Mouse (Mus musculus) layer of hippocampus, postnatal 25 days (tissue): Measurements from ENCODE around the gene Gm10447. TPM values are rescaled to one million over a fixed set of nuclear protein-coding genes. Genes with fewer than 3 reads are reported as not detected.
"Not testable (repeated sequence)": the region's sequence is repeated elsewhere in the genome, so short reads cannot be mapped to it uniquely, and the experiment has no call there.

ENCODE experiments used
- DNase-seq, 2 experiments: peaks; one replicate each; pipeline ENCODE4 v3.0.0; 2022; ENCODE audit warnings: mixed read lengths in 2 of 2, low spot score in 1 of 2; ENCODE audit errors: extremely low spot score in 1 of 2
- total RNA-seq, 2 experiments: library from RNA; stranded (reverse); gene quantifications; 2 replicates each; pipeline ENCODE4 v1.2.3; 2021

The Gm10447 gene
- total RNA-seq, 2 experiments from 2014 or later, result 0.12 to 0.26 TPM

DNA sequence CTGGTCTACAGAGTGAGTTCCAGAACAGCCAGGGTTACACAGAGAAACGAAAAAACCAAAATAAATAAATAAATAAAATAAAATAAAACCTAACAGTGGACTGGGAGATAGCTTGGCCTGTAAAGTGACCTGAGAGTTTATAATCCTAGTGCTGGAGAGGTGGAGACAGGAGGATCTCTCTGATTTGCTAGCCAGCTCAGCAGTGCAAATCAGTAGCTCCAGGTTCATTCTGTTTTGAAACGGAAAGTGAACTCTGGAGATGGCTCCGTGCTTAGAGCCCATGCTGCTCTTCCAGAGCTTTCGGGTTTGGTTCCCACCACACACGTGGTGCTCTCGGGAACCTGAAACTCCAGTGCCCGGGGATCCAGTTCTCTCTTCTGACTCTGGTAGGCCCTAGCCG is 8.9 kb downstream of the Gm10447 start:
- DNase-seq, result no peak

DNA sequence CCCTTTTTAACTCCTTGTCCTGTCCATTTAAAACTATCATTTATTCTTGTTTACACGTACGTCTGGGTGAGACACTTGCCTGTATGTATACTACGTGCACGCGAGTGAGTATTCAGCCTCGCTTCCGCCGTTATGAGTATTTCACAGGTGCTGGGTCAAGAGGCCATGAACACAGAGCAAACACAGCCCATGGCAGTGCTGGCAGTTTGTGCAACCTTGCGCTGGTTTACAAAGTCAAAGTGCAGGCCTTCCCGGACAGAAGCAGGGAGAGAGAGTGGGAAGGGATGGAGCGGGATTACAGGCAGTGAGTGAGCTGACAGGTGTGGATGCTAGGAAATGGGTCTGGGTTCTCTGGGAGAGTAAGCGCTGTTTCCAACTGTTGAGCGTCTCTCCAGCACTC is 10.7 kb downstream of the Gm10447 start:
- no peak for DNase-seq

DNA sequence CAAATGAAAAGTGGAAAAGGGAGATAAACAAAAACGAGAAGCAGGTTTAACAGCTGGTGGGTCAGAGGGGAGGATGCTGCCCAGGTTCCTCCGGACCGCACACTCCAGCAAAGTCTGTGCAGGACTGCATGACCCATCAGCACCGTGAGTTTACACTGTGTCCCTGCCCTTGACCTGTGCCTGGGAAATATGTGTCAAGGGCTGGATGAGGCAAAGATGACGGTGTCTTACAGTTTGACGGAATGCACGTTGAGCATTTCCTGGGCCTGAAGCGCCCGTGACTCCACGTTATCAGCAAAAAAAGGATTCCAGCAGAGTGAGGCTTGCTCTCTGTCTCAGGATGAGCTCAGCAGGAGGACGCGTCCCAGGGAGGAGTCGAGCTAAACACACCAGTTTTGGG is 11.3 kb downstream of the Gm10447 start:
- no peak for DNase-seq

DNA sequence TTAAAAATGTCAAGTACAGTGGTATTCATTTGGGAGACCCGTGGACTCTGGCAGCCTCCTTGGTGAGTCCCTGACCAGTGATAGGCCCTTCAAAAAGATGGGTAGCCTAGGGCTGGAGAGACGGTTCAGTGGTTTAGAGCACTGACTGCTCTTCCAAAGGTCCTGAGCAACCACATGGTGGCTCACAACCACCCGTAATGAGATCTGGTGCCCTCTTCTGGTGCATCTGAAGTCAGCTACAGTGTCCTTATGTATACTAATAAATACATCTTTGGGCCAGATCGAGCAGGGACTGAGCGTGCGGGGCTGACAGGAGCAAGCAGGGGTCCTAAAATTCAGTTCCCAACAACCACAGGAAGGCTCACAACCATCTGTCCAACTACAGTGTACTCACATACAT is 13.0 kb downstream of the Gm10447 start:
- no peak for DNase-seq

DNA sequence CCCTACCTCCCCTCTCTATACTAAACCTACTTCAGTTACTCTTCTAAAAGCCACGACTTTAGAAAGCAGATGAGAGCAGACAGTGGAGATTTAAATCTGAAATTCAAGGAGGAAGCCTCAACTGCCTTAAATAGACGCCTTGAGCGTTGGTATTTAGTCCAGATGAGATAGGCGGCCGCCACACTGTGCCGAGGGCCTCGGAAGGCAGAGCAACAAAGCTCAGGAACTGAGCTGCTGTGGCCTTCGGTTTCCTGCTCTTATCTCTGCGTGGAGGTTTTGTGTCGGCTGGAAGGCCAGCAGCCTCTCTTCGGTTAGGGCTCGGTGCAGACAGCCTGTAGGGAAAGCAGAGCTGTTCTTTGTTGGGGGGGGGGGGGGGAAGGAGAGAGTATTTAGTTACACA is 15.0 kb downstream of the Gm10447 start:
- no peak for DNase-seq

DNA sequence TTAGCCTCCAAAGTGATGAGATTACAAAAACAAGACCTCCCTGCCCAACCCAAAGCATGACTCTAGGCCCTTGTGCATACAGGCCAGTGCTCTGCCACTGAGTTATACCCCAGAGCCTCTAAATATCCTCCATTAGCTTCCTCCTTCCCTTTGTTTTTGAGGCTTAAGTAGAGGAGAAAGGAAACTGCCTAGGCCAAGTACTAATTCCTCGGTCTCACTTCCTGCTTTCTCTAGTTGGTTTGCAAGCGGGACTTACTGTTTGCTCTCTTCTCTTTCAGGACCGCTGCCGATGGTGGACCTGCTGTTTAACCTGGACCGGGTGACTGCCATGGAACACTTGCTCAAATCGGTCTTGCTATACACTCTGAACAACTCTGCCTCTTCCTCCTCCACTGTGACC is 20.6 kb downstream of the Gm10447 start:
- DNase-seq, result no peak

DNA sequence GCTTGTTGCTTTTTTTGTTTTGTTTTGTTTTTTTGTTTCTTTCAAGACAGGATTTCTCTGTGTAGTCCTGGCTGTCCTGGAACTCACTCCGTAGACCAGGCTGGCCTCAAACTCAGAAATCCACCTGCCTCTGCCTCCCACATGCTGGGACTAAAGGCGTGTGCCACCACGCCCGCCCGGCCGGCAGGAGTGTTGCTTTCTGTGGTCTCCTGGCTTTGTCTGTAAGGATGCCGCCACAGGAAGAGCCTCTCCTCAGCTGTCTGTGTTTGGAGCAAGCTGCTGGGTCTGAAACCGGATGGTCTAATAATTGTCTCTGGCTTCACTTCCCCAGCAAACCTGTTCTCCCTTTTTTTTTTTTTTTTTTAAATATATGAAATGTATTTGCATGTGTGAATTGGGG is 21.4 kb downstream of the Gm10447 start:
- no peak for DNase-seq

DNA sequence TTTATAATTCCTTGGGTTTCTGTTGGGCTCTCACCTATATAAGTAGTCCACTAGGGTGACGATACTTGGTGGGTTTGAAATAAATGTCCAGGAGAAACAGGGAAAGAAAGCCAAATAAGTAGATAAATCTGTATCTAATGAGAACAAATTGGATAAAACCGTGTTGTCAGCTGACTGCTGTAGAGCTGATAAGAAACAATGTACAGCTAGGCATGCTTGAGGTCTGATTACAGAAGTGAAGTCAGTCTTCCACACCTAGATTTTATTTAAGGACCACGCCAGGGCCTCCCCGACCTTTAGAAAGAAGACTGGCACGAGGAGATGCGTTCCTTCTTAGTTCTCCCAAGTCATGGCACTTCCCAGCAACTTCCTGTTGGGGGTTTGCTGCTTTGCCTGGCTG is 23.9 kb downstream of the Gm10447 start:
- no peak for DNase-seq

DNA sequence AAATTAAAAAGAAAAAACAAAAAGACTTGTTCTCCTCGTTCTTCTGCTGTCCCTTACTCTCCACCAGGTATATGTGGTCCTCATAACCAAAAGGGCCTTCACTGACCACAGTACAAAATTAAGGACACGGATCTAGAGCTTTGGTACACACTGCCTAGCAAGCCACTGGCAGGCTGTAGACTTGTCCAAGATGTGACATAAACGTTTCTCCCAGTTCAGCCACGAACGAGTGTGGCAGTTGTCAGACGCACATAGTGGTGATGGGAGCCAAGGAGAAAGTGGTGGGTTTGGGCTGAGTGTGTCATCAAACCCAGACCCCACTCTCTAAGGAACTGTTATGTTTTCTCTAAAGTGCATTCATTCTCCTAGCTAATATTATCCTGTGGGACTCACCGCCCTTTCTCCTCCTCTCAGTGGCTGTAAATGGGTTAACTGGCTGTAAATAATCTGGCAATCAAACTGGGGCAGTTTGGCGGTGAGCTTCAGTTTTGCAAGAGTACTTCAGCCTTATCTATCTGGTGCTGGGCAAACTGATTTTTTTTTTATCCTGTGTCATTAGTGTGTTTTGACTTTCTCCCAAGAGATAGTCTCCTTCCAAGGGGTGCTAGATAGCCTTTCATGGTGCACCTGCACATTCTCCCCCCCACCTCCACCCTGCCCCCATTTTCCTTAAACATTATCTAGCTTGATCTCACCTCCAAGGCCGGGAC is 25.4 kb downstream of the Gm10447 start:
- DNase-seq, result no peak

DNA sequence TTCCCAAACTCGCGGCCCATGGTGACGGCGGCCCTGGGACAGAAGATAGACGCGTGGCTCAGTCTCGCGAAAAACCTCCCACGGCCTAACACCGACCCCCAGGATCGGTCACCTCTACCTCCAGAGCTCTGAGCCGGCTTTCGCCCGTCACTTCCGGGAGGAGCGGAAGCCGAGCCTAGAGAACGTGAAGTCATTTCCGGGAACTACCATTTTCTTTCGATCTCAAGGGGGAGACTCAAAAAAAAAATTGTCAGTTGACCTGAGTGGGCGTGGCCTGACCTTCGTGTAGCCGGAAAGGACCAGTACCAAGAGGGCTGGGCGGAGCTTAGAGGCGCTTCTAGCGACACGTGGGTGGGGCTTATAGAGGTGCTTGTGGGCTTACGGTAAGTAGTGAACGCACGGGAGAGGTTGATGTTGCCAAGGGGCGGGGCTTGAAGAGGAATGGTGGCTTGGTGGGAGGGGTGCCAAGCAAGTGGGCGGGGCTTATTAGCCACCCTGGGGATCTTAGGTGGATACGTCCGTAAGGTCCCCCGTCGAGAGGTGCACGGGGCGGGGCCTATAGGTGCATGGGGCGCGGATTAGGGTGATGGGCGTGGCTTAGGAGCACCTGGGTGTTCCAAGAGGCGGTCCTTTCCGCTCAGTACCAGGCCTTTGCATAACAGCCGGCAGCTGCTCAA is 26.1 kb downstream of the Gm10447 start, which contains the start of the genes Uqcrq and Gdf9:
Uqcrq (minus strand) TSS at position 162 of the 677 bp plus-strand sequence.
Gdf9 (plus strand) TSS at position 354 of the 677 bp plus-strand sequence.
- DNase-seq, result peak; percentile 97

DNA sequence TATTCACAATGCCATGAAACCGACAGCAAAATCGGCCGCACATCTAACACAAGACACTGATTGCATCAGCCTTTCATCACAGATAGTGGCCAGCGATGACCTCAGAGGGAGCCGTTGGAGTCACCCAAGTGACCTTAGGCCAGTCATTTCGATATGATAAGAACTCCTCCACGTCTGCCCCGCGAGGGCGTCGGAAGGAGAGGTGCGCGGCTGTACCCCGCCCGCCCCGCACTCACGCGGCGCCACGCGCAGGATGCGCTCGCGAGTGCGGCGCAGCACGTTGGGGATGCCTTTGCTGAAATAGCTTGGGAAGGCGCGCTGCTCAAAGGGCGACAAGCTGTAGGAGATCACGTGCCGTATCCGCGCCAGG is 26.6 kb downstream of the Gm10447 start:
- no peak for DNase-seq

DNA sequence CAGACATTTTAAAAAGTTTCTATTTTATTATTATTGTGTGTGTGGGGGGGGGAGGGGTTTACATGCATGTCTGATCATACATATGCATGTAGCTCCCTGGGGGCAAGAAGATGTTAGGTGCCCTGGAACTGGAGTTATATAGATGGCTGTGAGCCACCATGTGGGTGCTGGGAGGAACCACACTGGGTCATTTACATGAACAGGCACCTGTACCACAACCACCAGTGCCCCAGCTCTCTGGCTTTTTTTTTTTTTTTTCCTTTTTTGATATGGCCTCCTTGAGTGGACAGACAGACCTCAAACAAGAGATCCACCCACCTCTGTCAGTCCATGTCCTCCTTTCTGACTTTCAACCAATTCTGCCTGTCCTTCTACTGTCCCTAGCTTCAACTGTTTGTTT is 27.7 kb downstream of the Gm10447 start:
- DNase-seq, result no peak

DNA sequence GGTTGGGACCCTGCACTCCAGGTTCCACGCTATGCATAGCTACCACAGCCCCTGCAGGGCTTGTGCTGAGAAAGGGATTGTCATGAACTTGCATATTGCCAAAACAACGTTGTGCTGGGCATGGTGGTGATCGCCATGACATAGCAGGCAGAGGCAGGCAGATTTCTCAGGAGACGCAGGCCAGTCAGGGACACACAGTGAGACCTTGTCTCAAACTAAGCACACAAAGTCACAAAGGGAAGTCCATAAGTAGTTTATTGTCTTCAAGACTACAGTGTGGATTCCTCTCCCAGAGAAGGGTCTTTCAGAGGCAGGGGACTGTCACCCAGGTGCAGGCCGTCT is 28.2 kb downstream of the Gm10447 start:
- no peak for DNase-seq

DNA sequence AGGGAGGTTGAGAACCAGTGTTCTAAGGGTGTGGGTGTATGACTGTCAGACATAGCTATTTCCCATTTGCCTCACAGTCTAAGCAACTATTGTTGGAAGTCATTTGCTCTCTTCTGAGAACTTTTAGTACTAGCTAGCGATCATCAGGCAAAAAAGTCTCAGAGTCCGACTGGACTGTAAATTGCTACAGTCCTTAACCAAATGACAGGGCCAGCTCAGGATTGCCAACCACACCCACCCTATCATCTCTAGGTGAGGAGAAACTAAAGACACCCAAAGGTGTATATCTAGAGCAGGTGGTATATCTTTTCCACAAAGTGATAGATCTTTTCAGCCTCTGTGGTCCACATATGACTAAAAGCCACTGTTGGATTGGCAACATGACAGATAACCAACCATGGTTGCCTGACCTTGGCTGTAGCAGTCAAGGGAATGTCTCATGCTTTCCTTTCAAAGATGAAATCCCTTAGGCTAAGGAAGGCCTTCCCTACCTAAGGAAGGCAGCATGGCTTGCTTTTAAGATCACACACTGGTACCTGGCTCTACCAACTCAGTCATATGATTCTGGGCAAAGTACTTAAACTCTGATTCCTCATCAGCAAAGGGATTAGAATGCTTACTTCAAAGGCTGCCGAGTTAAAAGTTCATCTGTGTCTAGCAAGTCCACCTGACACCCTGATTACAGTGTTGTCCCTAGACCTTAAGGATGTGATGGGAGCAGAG is 28.8 kb downstream of the Gm10447 start:
- no peak for DNase-seq

DNA sequence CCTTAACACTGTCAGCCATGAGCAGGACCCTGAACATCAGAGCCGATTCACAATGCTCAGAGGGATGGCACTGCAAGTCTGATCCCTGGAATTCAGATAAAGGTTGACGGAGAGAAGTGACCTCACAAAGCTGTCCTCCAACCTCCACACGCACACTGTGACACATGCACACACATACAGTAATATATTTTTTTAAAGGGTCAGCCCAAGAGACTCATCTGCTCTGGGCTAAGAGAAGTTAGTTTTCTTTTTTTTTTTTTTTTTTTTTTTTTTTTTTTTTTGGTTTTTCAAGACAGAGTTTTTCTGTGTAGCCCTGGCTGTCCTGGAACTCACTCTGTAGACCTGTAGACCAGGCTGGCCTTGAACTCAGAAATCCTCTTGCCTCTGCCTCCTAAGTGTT is 30.0 kb downstream of the Gm10447 start:
- not testable (repeated sequence) for DNase-seq

DNA sequence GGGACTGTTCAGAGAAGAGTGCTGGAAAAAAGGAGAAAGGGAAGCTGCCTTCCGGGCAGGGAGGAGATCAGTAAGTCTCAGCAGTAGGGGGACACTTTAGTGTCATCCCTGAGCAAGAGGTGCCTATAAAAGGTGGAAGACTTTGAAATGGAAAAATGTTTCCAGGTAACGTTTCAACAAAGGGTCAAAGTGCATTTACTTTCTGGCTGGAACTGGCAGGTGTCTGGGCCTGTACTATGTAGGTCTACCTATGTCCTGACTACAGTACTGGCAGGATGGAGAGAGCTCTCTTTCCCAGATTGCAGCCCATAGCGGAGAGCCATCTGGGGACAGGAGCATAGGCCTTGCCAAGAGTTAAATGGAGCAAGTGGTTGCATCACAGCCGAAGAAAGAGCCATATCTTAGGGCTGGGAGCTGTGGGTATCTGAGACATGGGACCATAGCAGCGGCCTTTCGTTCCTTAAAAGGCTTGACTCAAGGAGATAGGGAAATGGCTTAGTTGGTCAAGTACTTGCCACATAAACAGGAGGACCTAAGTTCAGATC is 31.1 kb downstream of the Gm10447 start:
- DNase-seq, result no peak

DNA sequence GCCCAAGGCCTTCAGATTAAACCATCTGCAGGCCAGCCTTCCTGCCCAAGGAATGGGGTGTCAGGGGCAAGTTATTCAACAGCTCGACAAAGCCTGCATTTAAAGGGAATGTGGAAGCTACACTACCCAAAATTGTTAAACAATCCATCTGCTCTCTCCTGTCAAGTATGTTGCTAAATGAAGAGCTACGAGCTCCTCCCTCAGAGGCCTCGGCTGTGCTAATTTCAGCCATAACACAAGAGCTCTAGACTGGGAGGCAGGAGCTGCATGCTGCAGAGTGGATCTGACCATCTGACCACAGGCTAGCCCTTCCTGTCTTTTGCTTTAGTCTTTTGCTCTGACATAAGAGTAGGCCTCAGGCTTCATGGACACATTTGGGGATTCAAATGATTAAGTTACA is 31.7 kb downstream of the Gm10447 start:
- no peak for DNase-seq

DNA sequence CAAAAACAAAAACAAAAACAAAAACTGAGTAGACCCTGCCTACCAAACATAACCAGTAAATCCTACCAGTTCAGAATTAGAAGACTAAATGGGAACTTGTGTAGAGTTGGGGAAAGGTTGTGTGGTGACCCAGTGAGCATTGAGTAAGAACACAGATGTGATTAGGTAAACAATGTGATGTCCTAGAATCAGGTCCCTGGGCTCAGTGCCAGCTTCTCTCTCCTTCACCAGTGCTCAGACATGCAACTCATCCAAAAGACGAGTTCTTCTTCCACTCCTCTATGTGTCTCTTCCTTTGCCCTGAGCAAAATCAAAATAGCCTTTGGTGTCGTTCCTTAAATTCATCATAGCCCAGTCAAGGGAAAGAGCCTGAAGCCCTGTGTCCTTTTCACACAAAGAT is 32.1 kb downstream of the Gm10447 start:
- DNase-seq, result no peak

DNA sequence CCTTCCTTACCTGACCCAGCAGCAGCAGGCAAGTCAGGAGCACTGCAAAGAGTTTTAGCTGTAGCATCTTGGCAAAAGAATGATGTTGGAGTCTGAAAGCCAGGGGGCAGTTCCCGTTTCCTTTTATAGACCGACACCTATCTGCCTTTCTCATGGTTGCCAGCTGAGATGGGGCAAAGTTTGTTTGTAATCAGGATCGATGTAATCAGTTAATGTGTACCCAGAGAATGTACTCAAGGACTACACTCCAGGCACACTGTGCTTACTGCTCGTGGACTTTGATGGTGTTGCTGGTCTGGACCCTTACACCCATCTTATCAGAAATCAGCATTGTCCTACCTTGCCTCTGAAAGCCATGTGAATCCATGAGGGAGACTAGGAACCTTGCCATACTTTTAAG is 33.9 kb downstream of the Gm10447 start, which contains the start of gene Leap2:
Leap2 (minus strand) TSS at position 135 of the 400 bp plus-strand sequence.
- no peak for DNase-seq

DNA sequence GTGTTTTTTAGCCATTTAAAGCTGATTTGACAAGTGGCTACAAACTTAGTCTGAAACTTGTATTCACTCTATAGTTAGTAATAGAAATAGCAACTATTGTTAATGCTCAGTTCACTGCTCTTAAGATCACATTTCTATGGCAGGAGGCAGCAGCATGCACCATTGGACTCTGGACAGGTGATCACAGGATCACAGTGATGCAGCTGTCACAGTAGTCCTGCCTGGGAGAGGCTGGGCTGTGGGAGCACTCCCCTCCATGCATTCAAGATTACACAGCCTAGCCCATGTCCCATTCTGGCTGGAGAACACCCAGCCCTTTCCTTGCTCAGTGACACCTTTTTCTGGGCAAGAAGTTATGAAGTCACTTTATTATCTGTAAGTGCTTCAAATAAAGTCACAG is 38.9 kb downstream of the Gm10447 start:
- no peak for DNase-seq

DNA sequence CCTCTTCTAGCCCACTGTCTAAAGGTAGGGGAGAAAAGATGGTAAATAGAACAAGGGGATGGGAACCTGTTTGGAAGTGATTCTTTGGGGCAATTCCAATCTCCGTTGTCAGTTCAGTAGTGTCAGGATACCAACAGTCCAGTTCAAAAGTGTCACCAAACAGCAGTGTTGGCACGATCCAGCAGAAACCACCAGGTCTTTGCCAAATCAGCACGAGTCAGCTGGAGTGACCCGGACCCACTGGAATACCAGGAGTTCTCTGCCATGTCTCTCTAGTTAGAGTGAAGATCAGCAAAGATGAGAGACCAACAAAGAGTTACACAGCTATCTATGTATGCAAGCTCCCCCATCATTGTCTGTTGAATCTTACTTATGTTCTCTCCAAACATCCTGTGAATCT is 43.0 kb downstream of the Gm10447 start:
- DNase-seq, result no peak
